Mouse (Mus musculus) B cell, adult 67 days (primary cell): ENCODE results near the gene Slc24a3. TPM values are rescaled to one million over a fixed set of nuclear protein-coding genes. Genes with fewer than 3 reads are reported as not detected.

ENCODE experiments used
- total RNA-seq, 2 experiments: library from RNA; stranded (reverse); gene quantifications; 4 replicates each; pipeline ENCODE4 v1.2.4; 2023

The Slc24a3 gene
- total RNA-seq = not detected

DNA sequence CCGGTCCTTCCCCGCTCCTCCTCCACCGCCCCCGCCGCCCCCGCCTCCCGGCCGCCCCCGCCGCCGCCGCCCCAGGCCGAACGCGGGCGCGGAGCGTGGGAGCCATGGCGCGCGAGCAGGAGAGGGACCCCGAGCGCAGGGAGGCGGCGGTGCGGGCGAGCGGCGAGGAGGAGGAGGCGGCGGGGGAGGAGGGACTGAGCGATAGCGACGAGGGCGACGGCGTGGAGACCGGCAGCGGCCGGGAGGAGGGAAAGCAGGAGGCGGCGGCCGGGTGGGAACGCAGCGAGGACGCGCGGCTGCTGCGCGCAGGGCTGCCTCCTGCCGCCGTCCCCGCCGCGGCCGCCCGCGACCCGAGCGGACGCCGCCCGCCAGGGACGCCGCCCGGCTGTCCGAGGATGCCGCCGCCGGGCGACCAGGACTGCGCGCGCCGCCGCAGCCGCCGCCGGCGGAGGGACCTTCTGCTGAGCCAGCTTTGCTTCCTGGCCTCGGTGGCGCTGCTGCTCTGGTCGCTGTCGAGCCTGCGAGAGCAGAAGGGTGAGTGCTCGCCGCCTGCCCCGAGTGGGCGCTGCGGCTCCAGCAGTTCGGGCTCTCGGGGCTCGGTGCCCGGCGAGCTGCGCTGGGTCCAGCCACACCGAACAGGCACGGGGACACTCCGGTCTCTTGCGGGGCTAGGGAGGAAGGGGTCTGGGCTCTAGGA, at the start of gene Slc24a3:
Slc24a3 (plus strand) TSS at position 91 of the 697 bp plus-strand sequence.

GRCm38 (mm10) chr2:145675142-145675755, 507.7 kb downstream of the Slc24a3 start, which contains the start of gene Rin2:
Gene Rin2 (plus strand): TSS chr2:145675215.

